Mouse (Mus musculus) limb, embryonic 11.5 days (tissue): Measurements from ENCODE around the gene Gpr62. TPM values are rescaled to one million over a fixed set of nuclear protein-coding genes. Genes with fewer than 3 reads are reported as not detected.
A peak's percentile ranks its signal among the peaks of the same experiment; 100 is the strongest.

ENCODE experiments used
- ATAC-seq: fragments of 200-750 bp; cut with Nextera tagmentation; 2 replicates; pipeline ENCODE4 v1.8.0; 2017; ENCODE audit warnings: low read depth; ENCODE audit not compliant: insufficient number of reproducible peaks, low FRiP score, low TSS enrichment
- DNase-seq: peaks from one replicate; pipeline ENCODE4 v3.0.0-alpha.2; 2015; ENCODE audit warnings: low spot score
- H3K27ac ChIP-seq: fragments of 300-500 bp; sonication (generic); replicated peaks from 2 replicates; pipeline ENCODE4 v1.5.1; 2014; ENCODE audit warnings: low read depth, mild to moderate bottlenecking, low read length
- H3K27me3 ChIP-seq: fragments of 300-500 bp; sonication (generic); 2 replicates; pipeline ENCODE4 v1.6.1; 2014; ENCODE audit warnings: mild to moderate bottlenecking, low read length, mixed read lengths; ENCODE audit not compliant: control insufficient read depth, insufficient read depth
- H3K36me3 ChIP-seq: fragments of 300-500 bp; sonication (generic); 2 replicates; pipeline ENCODE4 v1.6.1; 2014; ENCODE audit warnings: mild to moderate bottlenecking, low read length, moderate library complexity, mixed read lengths; ENCODE audit not compliant: control insufficient read depth, insufficient read depth
- H3K4me1 ChIP-seq: fragments of 300-500 bp; sonication (generic); 2 replicates; pipeline ENCODE4 v1.6.1; 2014; ENCODE audit warnings: low read length, mixed read lengths; ENCODE audit not compliant: control insufficient read depth, insufficient read depth
- H3K4me2 ChIP-seq: fragments of 300-500 bp; sonication (generic); 2 replicates; pipeline ENCODE4 v1.6.1; 2014; ENCODE audit warnings: low read depth, mild to moderate bottlenecking, moderate library complexity; ENCODE audit not compliant: severe bottlenecking
- H3K4me3 ChIP-seq: fragments of 300-500 bp; sonication (generic); 2 replicates; pipeline ENCODE4 v1.5.1; 2014; ENCODE audit warnings: low read depth, low read length
- H3K9ac ChIP-seq: fragments of 300-500 bp; sonication (generic); 2 replicates; pipeline ENCODE4 v1.6.1; 2014; ENCODE audit warnings: mild to moderate bottlenecking, low read length
- H3K9me3 ChIP-seq: fragments of 300-500 bp; sonication (generic); 2 replicates; pipeline ENCODE4 v1.6.1; 2016; ENCODE audit warnings: low read length; ENCODE audit not compliant: control insufficient read depth
- WGBS: fragments of 180-500 bp; shearing (Covaris S2); extraction: QIAGEN DNeasy Blood & Tissue Kit; methylation state at CpG from one replicate; pipeline ENCODE4 v1.1.7; 2014; 5-methylcytosine and 5-hydroxymethylcytosine counted together
- polyA plus RNA-seq: library from polyadenylated mRNA; unstranded; fragments of >200 nt; fragmentation: Nextera tagmentation; extraction: Ambion mirVana; gene quantifications from 2 replicates; pipeline ENCODE4 v1.2.1, GENCODE M21; 2014

Gene Gpr62
- polyA plus RNA-seq, 1 experiment from 2014 or later, result 0.24 TPM

GRCm38 (mm10) chr9:106477649-106478048 is 11.9 kb upstream of the Gpr62 start:
- no peaks in the 10 kb centered on the region for H3K9me3 ChIP-seq
- H3K4me2 ChIP-seq, result peak overlapping the region; percentile 95
- no peaks in the 10 kb centered on the region for H3K27me3 ChIP-seq
- no peak for ATAC-seq
- DNase-seq, result no peak
- H3K9ac ChIP-seq, result peak overlapping the region; percentile 69
- H3K4me3 ChIP-seq, result peak overlapping the region; percentile 80
- H3K4me1 ChIP-seq, result peaks cover 11% of the 10 kb centered on the region
- H3K36me3 ChIP-seq, result peaks cover 7% of the 10 kb centered on the region; the same call in 1 of the 2 replicates
- WGBS, result 6% methylated on average over 16 of the region's 16 CpGs
- H3K27ac ChIP-seq, result no peak overlapping the region

GRCm38 (mm10) chr9:106476924-106477484 is 11.3 kb upstream of the Gpr62 start, which contains the start of gene Parp3:
TSS of gene Parp3 (minus strand) at chr9:106476949.
- Histone ChIP-seq H3K27ac (no peak within 1 kb of the TSS), H3K4me2 (peak within 1 kb of the TSS; percentile 95), H3K9ac (peak within 1 kb of the TSS; percentile 69), H3K4me1 (peaks cover 11% of the 10 kb centered on the region), H3K27me3 (no peaks in the 10 kb centered on the region), H3K4me3 (peak within 1 kb of the TSS; percentile 80), H3K36me3 (peaks cover 7% of the 10 kb centered on the region; the same call in 1 of the 2 replicates), H3K9me3 (no peaks in the 10 kb centered on the region)
- under 1% methylated on average over 41 of the region's 41 CpGs for WGBS
- DNase-seq (peak; percentile 99), ATAC-seq (peak; percentile 97)

GRCm38 (mm10) chr9:106476002-106476923 is 10.5 kb upstream of the Gpr62 start:
- Histone ChIP-seq H3K4me3 (no peak overlapping the region), H3K36me3 (peaks cover 3% of the 10 kb centered on the region; the same call in 1 of the 2 replicates), H3K27ac (no peak overlapping the region), H3K4me2 (peak overlapping the region; percentile 28; the same call in 1 of the 2 replicates), H3K9ac (no peak overlapping the region), H3K4me1 (peaks cover 11% of the 10 kb centered on the region), H3K27me3 (no peaks in the 10 kb centered on the region), H3K9me3 (no peaks in the 10 kb centered on the region)
- peak; percentile 52 for ATAC-seq
- WGBS, result 36% methylated on average over 16 of the region's 16 CpGs
- no peak for DNase-seq

- Histone ChIP-seq H3K4me2 (peak within 1 kb of the TSS; percentile 28; the same call in 1 of the 2 replicates), H3K9me3 (no peaks in the 10 kb centered on the region), H3K4me1 (peaks cover 11% of the 10 kb centered on the region), H3K27me3 (no peaks in the 10 kb centered on the region), H3K4me3 (no peak within 1 kb of the TSS), H3K27ac (no peak within 1 kb of the TSS), H3K9ac (no peak within 1 kb of the TSS), H3K36me3 (no peaks in the 10 kb centered on the region; the same call in 1 of the 2 replicates)
- 92% methylated on average over 10 of the region's 10 CpGs for WGBS
- ATAC-seq (no peak), DNase-seq (no peak)
These were observed 9.9 kb upstream of the Gpr62 start, which contains the start of gene Rrp9 for GRCm38 (mm10) chr9:106475663-106476001. TSS of gene Rrp9 (plus strand) at chr9:106475963.

- WGBS, result 66% methylated on average over 7 of the region's 7 CpGs
- Histone ChIP-seq H3K27ac (no peak overlapping the region), H3K9me3 (no peaks in the 10 kb centered on the region), H3K4me2 (no peak overlapping the region; the same call in 1 of the 2 replicates), H3K27me3 (no peaks in the 10 kb centered on the region), H3K9ac (no peak overlapping the region), H3K36me3 (no peaks in the 10 kb centered on the region; the same call in 1 of the 2 replicates), H3K4me1 (peaks cover 11% of the 10 kb centered on the region), H3K4me3 (no peak overlapping the region)
- ATAC-seq, result no peak
- DNase-seq, result no peak
These were observed 9.3 kb upstream of the Gpr62 start for GRCm38 (mm10) chr9:106475046-106475445.

- Histone ChIP-seq H3K27me3 (no peaks in the 10 kb centered on the region), H3K4me2 (no peak overlapping the region), H3K9me3 (no peaks in the 10 kb centered on the region), H3K27ac (no peak overlapping the region), H3K36me3 (no peaks in the 10 kb centered on the region), H3K9ac (no peak overlapping the region), H3K4me3 (no peak overlapping the region), H3K4me1 (peaks cover 11% of the 10 kb centered on the region)
- no peak for ATAC-seq
- DNase-seq, result peak; percentile 68
- WGBS, result 2% methylated on average over 6 of the region's 6 CpGs
These were observed 8.7 kb upstream of the Gpr62 start for GRCm38 (mm10) chr9:106474456-106474855.

- H3K36me3 ChIP-seq, result no peaks in the 10 kb centered on the region
- H3K27ac ChIP-seq, result no peak overlapping the region
- no peak overlapping the region for H3K4me2 ChIP-seq
- ATAC-seq, result no peak
- H3K27me3 ChIP-seq, result no peaks in the 10 kb centered on the region
- no peak overlapping the region for H3K9ac ChIP-seq
- H3K9me3 ChIP-seq, result no peaks in the 10 kb centered on the region
- no peak overlapping the region for H3K4me3 ChIP-seq
- DNase-seq, result no peak
- peaks cover 11% of the 10 kb centered on the region for H3K4me1 ChIP-seq
- 85% methylated on average over 5 of the region's 5 CpGs for WGBS
These were observed 8.0 kb upstream of the Gpr62 start for GRCm38 (mm10) chr9:106473753-106474105.

GRCm38 (mm10) chr9:106473081-106473752 is 7.5 kb upstream of the Gpr62 start:
- Histone ChIP-seq H3K27ac (no peak overlapping the region), H3K4me1 (peaks cover 10% of the 10 kb centered on the region)
- 93% methylated on average over 16 of the region's 16 CpGs for WGBS

More at GRCm38 (mm10) chr9:106473081-106473752, 7.5 kb upstream of the Gpr62 start:
- no peak overlapping the region for H3K4me3 ChIP-seq
- no peak overlapping the region for H3K4me2 ChIP-seq
- no peak overlapping the region for H3K9ac ChIP-seq
- no peaks in the 10 kb centered on the region for H3K36me3 ChIP-seq
- DNase-seq (no peak), ATAC-seq (no peak)
- H3K27me3 ChIP-seq, result no peaks in the 10 kb centered on the region
- no peaks in the 10 kb centered on the region for H3K9me3 ChIP-seq
